Mouse (Mus musculus) kidney, adult 9 months (tissue): ENCODE data around the gene Gga3.

Experiments used
- DNase-seq: peaks from one replicate; pipeline ENCODE4 v3.0.0; 2022

The Gga3 gene

DNA sequence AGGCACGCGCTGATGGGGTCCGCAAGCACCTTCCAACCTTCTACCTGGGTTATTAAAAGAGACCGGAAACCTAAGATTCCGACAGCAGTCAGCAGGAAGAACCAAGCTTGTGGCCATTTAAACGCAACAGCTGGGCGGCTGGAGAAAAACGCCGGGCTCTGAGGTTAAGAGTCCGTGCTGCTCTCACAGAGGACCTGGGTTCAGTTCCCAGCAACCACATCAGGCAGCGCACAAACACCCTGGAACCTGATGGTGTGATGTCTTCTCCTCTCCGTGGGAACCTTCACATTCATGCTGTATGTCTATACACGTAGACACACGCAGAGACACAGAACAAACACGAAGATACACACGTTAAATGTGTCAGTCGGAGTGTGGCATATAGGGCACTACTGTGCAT, 48.1 kb downstream of the Gga3 start:
- DNase-seq, result no peak

DNA sequence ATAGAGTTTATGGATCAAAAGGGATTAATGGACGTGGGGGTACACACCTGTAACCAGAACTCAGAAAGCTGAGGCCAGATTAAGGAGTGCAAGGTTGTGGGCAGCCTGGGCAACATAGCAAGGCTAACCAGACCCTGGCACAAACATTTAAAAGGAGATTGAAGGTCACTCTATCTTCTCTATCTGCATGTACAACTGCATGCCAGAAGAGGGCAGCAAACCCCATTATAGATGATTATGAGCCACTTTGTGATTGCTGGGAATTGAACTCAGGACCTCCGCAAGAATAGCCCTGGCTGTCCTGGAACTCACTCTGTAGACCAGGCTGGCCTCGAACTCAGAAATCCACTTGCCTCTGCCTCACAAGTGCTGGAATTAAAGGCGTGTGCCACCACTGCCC, 51.1 kb downstream of the Gga3 start:
- DNase-seq, result peak; percentile 19

DNA sequence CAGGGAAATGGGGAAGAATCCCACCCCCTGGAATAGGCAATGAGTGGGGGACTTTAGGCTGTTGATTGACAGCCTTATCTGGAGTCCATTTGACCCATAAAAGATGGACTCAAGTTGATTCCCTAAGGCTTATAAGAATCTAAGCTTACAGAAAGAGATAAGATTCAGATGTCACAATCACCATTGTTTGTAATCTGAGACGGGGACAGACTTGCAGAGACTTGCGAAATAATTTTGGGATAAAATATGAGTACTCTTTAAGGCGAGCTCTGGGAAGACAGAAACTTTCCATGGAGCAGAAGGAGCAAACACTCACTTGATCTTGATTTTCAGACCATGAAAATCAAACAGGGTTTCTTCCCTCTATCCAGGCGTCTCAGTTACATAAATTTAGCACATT, 60.3 kb downstream of the Gga3 start:
- no peak for DNase-seq

DNA sequence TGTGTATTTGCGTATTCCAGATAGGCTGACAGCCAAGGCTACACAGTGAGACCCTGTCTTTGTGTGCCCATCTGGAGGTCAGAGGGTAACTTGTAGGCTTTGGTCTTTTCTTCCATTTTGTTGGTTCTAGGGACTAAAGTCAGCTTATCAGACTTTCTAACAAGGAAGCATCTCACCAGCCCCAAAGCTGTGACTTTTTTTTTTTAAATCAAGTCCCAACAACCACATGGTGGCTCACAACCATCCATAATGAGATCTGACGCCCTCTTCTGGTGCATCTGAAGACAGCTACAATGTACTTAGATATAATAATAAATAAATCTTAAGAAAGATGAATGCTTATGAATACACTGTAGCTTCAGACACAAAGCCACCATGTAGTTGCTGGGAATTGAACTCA, 65.8 kb downstream of the Gga3 start:
- peak; percentile 17 for DNase-seq

DNA sequence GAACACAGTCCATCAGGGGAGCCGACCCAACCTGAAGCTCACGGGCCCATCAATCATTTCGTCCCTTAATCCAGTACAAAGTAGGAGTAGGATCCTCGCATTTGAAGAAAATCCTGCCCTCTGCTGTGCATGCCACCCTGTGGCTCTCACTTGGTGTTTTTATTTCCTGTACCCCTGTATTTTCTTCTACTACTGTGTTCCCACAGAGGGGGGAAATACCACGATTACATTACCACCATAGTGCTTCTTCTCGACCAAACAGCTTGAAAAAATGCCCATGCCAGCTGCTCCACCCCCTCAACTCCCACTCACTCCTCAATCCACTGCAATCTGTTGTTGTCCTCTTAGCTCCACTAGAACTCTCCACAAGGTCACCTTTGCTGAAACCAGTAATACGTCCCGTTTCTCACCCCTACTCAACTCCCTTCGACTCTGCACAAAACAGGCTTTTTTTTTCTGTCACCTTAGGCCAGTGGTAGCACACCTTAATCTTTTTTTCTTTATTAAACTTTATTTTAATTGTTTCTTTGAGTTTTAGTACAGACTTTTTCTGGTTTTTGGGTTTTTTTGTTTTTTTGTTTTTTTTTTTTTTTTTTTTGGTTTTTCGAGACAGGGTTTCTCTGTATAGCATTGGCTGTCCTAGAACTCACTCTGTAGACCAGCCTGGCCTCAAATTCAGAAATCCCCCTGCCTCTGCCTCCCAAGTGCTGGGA, 66.8 kb downstream of the Gga3 start:
- no peak for DNase-seq

DNA sequence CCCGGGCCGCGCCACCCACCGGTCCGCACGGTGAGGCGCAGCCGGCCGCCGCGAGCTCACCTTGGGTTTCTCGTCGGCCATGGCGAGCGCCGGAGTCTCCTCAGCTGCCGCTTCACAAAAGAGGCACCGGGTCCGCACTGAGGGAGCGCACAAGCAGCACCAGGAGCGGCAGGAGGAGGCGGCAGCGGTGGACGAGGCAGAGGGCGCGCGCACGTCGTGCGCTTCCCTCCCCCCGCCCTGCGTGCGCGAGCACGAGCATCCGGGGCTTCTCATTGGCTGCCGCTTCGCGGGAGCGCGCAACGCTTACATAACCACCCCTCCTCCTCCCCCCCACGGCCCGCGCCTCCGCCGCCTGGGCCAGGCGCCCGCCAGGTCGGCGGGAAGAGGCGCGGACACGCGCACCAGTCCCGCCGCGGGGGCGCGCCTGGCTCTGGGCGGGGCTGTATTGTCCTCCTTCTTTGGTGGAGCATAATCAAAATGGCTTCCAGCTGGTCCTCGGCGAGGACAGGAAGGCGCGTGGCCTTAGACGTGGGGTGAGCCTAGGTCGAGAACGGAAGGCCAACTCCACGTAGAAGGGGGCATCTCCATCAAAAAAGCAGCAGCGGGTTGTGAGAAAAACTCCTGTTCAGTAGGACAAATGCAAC, 67.7 kb downstream of the Gga3 start, which contains the start of gene Sumo2:
Gene Sumo2 (minus strand): TSS at position 239 of the 644 bp plus-strand sequence.
- peak; percentile 99 for DNase-seq

DNA sequence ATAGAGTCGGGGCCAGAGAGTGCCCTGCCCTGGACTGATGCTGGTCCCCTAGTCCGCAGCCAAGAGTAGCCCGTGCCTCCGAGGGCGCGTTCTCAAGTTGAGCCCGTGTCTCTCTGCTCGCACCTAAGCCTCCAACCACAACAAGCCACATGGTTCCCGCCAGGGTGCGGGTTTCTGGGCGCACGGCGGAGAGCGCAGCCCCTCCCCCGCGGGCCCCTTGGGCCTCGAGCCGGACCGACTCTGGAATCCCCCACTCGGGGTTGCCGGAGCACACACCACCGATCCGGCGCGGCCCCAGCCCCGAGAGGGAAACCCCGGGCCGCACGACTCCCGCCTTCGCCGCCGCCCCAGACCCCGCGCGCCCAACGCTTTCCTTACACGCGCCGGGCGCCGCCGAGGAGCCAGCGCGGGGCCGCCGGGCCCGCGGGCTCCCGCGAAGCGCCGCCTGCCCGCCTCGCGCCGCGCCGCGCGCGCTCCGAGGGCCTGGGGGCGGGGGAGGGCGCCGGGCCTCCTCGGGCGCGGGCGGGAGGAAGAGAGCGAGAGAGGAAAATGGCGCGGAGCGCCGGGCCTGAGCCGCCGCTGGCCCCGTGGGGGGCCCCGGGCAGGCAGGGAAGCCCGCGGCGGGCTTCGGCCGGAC, 68.3 kb downstream of the Gga3 start:
- peak; percentile 41 for DNase-seq

DNA sequence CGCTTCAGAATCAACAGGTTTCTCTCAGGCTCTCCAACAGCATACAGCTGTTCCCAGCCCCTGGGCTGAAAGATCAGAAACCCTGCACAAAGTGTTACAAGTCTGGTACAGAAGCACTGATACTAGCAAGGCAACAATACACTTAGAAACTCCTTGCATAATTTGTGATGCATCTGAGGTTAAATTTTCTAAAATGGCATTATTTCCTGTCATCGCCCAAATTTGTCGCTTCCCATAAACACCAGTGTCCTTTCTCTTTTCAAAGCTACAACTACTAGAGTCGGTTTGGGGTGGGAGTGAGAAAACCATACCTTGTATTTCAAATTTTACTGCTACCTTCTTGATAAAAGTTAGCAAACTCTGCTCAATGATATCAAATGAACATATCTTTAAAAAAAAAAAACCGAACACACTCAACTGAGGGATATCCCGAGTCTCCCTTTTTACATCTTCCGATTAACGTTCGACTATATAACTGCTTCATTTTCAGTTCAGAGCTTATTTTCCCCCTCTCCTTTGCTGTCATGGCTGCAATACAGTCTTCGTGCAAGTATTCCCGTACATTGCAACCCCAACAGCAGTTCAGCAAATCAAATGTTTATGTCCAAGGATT, 69.0 kb downstream of the Gga3 start:
- DNase-seq, result no peak
